Mouse (Mus musculus): Measurements from ENCODE around the gene Smtnl1.

The Smtnl1 gene

DNA sequence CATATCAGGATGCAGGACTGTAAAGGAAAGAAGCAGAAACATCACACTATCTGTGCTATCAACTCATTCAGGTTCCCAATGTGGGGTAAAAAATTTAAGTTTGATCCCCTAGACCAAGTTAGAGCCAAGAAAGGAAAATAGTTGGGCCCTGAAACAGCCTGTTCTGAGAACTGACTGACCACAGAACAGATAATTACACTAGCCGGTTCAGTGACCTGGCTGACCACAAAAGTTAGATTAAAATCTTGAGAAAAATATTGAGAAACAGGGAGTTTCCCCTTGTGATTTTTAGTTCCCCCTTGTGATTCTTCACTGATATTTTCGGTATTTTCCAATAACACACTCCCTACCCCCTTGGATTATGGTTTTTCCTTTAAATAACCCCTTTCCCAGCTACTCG lies 28.6 kb downstream of the Smtnl1 start:
- no peak for DNase-seq (ENCODE audit: low spot score in 2 of 2)

DNA sequence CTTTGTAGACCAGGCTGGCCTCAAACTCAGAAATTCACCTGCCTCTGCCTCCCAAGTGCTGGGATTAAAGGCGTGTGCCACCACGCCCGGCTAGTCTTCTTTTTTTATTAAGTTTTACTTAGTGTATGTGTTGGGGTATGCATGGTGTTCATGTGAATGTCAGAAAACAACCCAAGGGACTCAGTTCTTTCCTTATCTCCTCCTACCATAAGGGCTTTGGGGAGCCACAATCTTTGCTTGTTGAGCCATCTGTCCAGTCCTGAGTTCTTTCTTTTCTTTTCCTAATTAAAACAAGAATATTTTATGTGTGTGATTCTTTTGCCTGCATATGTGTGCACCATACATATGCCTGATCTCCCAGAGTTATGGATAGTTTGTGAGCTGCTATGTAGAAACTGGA lies 29.3 kb downstream of the Smtnl1 start:
- DNase-seq (ENCODE audit: low spot score in 2 of 2), result no peak

DNA sequence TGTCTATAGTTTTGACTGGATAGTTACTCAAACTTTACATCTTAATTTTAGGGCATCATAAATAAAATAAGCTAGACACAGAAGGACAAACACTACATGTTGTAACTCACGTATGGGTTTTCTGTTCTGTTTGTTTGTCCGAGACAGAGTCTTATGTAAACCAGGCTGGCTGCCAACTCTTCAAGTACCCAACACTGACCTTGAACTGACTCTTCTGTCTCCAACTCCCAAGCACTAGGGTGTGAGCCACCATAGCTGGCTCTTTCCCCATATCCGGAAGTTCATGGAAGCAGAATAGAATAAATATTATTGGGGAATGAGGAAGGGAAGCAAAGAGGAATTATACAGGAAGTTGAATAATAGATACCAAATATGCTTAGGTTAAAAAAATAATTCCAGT lies 29.9 kb downstream of the Smtnl1 start:
- DNase-seq (ENCODE audit: low spot score in 2 of 2), result no peak

DNA sequence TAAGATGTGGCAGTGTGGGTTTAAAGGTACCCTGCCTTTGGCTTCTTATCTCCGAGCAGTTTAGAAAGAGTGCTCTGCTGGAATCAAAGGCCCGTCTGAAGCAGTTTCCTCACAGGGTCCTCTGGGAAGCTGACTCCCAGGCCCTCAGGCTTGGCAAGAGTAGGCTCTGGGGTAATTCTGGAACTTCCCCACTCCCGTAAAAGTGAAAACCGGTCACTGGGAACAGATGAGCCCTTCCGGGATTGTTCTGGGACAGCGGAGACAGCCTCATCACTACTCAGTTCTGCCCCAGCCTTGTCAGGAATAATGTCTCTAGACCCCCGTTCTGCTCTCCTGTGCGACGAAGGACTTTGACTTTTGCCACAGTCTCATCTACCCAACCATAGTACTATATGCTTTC lies 32.0 kb downstream of the Smtnl1 start:
- no peak for DNase-seq (ENCODE audit: low spot score in 2 of 2)

DNA sequence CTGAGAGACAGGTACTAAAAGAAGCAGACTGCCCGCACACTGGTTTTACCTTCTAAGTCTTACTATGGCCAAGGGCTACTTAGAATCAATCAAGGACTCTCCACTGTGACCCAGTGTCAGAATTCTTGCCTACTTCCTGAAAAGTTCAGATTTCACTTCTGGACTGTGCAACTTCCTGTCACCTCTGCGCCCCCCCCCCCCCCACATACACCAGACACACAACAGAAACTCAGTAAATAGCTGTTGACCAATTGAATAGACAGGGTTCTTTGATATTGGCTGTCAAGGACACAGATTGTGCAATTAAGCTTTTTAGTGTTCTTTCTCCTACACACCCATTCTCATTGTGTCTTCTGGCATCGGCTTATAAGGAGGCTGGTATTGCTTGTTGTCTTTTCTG lies 34.1 kb downstream of the Smtnl1 start:
- DNase-seq (ENCODE audit: low spot score in 2 of 2), result no peak

DNA sequence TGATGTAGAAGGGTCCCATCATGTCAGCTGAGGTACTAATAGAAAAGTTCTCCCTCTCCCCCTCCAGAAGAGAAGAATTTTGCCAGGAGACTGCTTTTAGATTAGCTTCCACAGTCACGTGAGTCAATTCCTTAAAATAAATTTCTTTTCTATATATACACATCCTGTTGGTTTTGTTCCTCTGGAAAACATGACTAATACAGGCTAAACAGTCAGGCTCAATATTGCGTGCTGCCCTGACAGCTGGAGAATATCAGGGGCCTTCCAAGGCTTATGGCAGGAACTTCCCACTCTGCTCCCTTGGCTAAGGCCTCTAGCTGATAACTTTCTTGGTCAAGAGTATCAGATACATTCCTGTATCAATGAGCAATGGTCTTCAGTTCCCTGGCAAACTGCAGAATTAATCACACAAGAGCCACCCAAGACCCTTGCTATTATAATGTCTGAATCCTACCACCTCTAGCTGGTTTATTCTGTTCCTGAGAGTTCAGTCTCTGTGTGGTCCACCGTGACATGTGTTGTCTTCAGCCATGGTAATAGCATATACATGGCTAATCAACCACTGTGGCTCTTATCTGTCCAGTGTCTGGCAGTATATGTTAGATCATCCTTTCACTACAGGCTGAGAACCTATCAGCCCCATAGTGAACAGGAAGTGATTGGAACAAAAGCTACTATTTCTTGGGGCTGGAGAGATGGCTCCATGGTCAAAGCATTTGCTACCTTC lies 38.4 kb downstream of the Smtnl1 start:
- no peak for DNase-seq (ENCODE audit: low spot score in 2 of 2)

DNA sequence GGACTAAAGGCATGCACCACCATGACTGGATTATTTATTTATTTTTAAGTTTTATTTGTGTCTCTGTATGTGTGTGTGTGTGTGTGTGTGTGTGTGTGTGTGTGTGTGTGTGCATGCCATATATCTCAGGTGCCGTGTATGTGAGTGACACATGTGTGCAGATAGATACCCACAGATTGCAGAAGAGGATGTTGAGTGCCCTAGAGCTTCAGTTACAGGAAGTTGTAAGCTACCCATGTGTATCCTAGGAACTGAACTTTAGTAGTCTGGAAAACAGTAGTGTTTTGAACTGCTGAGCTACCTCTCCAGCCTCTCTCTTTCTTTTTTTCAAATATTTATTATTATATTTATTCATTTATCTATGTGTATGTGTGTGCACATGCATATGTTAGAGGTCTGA lies 39.1 kb downstream of the Smtnl1 start:
- no peak for DNase-seq (ENCODE audit: low spot score in 2 of 2)

DNA sequence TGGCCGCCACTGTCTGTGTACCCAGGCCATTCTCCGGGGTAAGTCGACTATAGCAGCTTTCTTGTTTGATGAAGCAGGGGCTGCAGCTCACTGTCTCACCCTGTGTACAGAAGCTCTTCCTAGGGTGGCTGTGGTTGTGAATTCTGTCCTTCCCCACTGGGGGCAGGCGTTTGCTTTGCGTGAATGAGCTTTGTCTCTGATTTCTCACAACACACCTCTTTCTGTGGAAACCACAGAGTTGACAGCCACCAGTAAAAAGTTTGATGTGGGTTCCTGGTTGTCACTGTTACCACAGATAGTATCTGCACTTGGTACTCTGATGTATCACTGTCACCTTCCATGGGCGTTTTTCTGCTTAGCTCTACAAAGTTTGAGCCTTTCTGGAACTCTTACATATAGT lies 43.2 kb downstream of the Smtnl1 start:
- no peak for DNase-seq (ENCODE audit: low spot score in 2 of 2)

DNA sequence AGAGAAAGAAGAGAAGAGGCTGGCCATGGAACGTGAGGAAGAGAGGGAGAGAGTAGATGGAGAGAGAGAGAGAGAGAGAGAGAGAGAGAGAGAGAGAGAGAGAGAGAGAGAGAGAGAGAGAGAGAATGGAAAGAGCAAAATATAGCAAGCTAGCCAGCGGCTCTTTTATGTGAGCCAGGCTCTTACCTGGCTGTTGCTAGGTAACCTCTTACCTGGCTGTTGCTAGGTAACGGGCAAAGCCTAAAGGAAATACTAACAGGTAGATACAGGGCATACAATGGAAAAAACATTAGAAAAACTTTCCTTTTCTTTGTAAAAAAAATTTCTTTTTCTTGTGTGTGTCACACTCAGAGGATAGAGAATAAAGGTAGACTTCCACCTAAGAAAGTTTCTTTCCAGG lies 44.7 kb downstream of the Smtnl1 start:
- no peak for DNase-seq (ENCODE audit: low spot score in 2 of 2)

DNA sequence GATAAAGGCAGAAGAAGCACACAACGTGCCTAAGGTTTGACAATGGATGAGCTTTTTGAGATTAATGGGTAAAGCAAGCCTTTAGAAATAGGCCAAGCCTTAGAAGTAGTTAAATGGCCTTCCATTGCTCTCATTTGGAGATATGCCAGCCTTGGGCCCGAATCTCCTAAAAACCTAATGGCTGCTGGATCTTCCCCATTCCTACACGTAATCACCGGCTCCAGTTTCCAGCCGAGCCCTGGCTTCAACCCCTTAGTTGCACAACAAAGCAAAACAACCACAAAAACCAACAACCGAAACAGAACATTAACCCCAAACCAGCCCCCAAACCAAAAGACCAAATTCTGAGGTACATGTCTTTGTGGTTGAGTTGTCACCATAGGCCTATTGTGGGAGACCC lies 46.8 kb downstream of the Smtnl1 start:
- no peak for DNase-seq (ENCODE audit: low spot score in 2 of 2)

DNA sequence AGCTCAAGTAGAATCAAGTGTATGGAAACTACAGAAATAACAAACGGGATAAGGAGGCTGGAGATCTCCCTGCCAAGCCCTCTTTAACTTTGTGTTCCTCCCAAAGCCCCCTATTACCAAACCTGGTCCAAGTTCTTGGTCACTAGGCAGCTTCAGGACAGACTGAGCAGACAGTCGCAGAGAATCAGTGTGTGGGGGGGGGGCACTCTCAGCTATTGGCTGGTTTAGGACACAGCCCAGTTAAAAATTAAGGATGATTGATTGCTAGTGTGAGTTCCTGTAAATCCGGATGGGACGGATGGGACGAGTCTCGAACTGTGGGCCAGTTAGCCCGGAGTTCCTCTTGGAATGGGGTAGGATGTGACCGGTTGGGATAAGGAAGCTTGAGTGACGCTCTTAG lies 47.2 kb downstream of the Smtnl1 start, which contains the start of gene Serping1:
Serping1 (minus strand) TSS at position 204 of the 400 bp plus-strand sequence.
- DNase-seq (ENCODE audit: low spot score in 2 of 2), result no peak

DNA sequence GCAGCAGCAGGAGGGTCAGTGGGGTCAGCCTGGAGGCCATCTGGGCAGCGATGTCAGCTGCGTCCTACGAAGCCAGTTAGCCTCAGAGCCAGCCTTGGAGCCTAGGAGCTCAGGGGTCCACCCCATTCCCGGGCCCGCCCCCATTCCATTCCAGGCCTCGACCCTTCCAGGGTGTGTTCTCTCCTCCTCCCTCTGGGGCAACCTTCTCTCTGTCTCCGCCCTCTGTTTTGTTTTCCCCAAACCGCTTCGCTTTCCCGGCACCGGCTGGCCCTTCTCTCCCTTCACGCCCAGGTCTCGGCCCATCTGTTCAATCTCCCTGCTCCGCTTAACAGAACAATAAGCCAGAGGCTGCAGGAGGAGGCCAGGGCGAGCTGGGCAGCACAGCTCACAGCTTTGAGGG lies 47.7 kb downstream of the Smtnl1 start:
- no peak for DNase-seq (ENCODE audit: low spot score in 2 of 2)

DNA sequence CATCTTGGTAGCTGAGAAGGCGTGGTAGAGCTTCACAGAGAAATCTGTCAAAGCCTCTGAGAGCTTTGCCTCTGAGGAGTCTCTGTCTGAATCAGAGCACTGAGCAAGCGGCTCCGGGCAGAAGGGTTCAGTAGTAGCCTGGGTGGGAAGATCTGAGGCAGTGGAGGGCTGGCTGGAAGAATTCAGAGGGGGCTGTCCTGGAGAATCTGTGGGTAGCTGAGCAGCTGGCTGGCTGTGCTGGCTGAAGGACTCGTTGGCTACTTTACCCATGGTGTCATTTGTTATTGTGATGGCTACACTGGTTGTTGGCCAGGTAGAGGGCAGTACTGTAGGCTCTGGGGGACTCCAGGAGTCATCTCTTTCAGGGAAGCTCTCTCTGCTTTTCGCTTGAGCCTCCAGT lies 49.3 kb downstream of the Smtnl1 start:
- no peak for DNase-seq (ENCODE audit: low spot score in 2 of 2)

DNA sequence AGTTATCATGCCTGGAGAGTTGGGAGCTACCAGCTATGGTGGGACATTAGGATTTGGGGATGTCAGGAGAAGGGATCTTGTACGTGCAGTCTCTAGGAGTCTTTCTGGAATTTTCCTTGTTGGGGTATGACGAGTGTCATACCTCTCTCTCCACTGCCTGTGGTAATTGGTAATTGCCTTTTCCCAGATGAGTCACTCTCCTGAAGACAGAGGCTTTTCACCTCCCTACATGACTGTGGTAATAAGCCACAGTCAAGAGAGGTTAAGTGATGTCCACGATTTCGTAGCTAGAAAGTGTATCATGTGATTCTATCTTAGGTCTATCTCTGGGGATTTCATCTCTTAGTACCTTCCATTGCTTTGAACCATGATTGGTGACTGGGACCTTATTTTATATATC lies 50.0 kb downstream of the Smtnl1 start:
- DNase-seq (ENCODE audit: low spot score in 2 of 2), result no peak

DNA sequence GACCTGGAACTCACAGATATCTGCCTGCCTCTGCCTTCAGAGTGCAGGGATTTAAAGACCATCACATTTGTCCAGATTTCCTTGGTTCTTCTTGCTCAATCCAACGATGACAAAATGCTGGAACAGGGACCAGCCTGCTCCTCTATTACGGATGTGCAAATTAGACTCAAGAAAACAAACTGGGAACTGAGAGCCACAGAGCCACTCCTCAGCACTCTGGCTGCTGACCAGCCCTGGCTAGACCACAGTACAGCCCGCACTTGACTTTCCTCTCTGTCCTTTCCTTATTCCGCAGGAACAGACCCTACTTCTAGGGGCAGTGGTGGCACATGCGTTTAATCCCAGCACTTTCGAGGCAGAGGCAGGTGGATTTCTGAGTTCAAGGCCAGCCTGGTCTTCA lies 52.0 kb downstream of the Smtnl1 start:
- no peak for DNase-seq (ENCODE audit: low spot score in 2 of 2)

DNA sequence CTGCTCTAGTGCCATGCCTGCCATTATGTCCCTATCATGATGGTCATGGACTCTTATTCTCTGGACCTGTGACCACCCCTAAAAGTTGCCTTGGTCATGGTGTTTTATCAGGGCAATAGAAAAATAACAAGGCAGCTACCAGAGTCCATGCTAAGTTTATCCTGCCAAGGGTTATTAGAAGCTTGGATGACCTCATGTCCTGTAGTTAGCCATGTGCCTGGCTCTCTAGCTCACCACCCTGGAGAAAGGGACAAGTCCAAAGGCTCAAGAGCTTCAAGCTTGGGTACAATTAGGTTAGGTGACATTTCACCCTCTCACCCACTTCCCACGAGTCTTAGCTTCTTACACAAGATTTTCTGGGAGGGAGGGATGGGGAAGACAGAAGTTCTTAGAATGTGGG lies 59.6 kb downstream of the Smtnl1 start:
- DNase-seq (ENCODE audit: low spot score in 2 of 2), result no peak

DNA sequence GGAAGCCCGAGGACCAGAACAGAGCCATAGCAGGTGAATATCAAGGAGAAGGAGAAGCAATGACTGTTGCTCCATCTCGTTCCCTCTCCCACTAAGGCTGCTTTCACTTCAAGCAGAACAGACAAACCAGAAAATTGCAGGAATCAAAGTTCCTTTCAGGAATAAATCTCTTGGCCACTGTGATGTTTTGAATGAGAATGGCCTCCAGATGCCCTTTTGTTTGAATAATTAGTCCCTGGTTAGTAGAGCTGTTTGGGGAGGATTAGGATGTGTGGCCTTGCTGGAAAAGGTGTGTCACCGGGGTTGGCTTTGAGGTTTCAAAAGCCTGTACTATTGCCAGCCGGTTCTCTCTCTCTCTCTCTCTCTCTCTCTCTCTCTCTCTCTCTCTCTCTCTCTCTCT lies 60.2 kb downstream of the Smtnl1 start:
- DNase-seq (ENCODE audit: low spot score in 2 of 2), result no peak

DNA sequence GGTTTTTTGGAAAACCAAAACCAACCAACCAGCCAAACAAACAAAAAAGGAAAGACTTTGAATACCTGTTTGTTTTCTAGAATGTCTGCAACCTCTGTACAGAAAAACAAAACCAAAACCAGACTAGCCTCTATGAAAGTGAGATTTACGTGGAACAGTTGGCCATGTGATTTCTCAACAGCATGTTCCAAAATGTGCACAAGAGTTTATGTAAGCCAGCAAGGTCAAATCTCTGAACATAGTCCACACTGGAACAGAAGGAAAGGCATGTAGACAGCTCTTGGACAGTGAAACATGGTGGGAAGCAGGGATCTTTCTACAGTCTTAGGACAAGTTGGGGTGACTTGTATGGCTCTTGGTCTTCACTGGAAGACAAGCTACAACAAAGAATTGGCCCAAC lies 60.6 kb downstream of the Smtnl1 start:
- no peak for DNase-seq (ENCODE audit: low spot score in 2 of 2)

DNA sequence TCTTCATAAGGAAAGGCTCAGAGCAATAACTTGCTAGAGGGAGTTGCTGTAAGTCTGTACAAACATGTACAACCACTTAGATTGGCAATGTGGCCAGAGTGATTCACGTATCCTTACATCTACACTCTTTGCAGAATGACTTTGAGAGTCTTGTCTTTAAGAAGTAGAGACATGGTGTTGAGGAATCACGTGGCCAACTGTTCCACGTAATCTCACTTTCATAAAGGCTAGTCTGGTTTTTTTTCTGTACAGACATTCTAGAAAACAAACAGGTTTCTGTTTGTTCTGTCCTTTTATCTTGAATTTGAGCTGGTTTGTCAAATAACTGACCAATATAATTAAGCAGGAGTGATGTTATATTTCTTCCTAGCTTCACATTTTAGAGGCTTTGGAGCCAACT lies 61.1 kb downstream of the Smtnl1 start:
- DNase-seq (ENCODE audit: low spot score in 2 of 2), result no peak

Data from frontal cortex, postnatal 14 days (tissue).